Mouse (Mus musculus) neutrophil, adult 5-6 weeks (primary cell): Measurements from ENCODE around the gene Sumo2. TPM values are rescaled to one million over a fixed set of nuclear protein-coding genes. Genes with fewer than 3 reads are reported as not detected.
"Not testable (repeated sequence)": the region's sequence is repeated elsewhere in the genome, so short reads cannot be mapped to it uniquely, and the experiment has no call there.

Source experiments
- ATAC-seq: fragments of 151-379, 151-347 bp; 2 replicates; pipeline ENCODE4 v1.8.0; 2017; ENCODE audit warnings: mild to moderate bottlenecking, moderate TSS enrichment; ENCODE audit not compliant: insufficient number of reproducible peaks, poor library complexity, low FRiP score, severe bottlenecking; ENCODE audit errors: extremely low read depth
- total RNA-seq: library from RNA; stranded (forward); fragments of 200-1000 nt; gene quantifications from 2 replicates; pipeline ENCODE4 v1.2.3, GENCODE M21; 2017

Sumo2 gene
- total RNA-seq, 1 experiment from 2014 or later = 210 TPM

GRCm38 (mm10) chr11:115491356-115492083, 44.6 kb downstream of the Sumo2 start, which contains the start of gene Nt5c:
Nt5c (minus strand) TSS chr11:115491862.
- ATAC-seq = peak; percentile 89

- no peak for ATAC-seq
Measured at GRCm38 (mm10) chr11:115490441-115491355, 45.4 kb downstream of the Sumo2 start.

- ATAC-seq = no peak
Measured at GRCm38 (mm10) chr11:115488551-115489104, 47.4 kb downstream of the Sumo2 start.

- no peak for ATAC-seq
Measured at GRCm38 (mm10) chr11:115485155-115485554, 50.9 kb downstream of the Sumo2 start.

GRCm38 (mm10) chr11:115483726-115484125, 52.4 kb downstream of the Sumo2 start:
- peak; percentile 75 for ATAC-seq

GRCm38 (mm10) chr11:115483278-115483677, 52.8 kb downstream of the Sumo2 start:
- ATAC-seq = no peak

- no peak for ATAC-seq
Measured at GRCm38 (mm10) chr11:115481553-115482259, 54.4 kb downstream of the Sumo2 start.

- ATAC-seq = no peak
Measured at GRCm38 (mm10) chr11:115478296-115478938, 57.7 kb downstream of the Sumo2 start.

- ATAC-seq = peak; percentile 63
Measured at GRCm38 (mm10) chr11:115477388-115477787, 58.7 kb downstream of the Sumo2 start.

GRCm38 (mm10) chr11:115476630-115477029, 59.4 kb downstream of the Sumo2 start:
- ATAC-seq = not testable (repeated sequence)

- no peak for ATAC-seq
Measured at GRCm38 (mm10) chr11:115475758-115476237, 60.3 kb downstream of the Sumo2 start.

GRCm38 (mm10) chr11:115475025-115475757, 60.9 kb downstream of the Sumo2 start, which contains the start of gene Armc7:
Armc7 (plus strand) TSS chr11:115475667.
- peak; percentile 83 for ATAC-seq

- peak; percentile 63 for ATAC-seq
Measured at GRCm38 (mm10) chr11:115473626-115474275, 62.3 kb downstream of the Sumo2 start.
